In the genomic region with DNA sequence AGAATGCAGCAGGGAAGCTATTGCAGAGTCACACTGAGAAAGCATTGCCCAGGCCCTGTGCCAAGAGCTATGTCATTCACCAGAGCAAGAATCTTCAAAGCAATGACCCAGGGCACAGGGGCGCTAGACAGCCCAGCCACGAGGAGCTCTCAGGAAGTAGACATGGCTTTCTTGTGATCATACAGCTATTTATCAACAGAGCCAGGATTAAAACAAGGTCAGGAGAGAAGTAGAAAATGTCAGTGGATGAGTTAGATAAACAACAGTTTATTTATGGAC, we compare ENCODE assay signal across 10 mouse cellular contexts. TPM values are rescaled to one million over a fixed set of nuclear protein-coding genes. Genes with fewer than 3 reads are reported as not detected.
DNase-seq lines count a peak whose midpoint lies in the region; ATAC-seq and TF ChIP-seq lines count a peak whose summit lies in the region.
"Had no signal": no experiment of that assay in that cellular context is flagged by ENCODE, and none has a peak within 500 bp of the region (broad histone marks: within the 10 kb centered on the region; RNA-seq: fewer than 3 reads in every experiment).

No protein-coding gene starts in this region.

- H3K4me2 ChIP-seq in midbrain, postnatal 0 days (ENCODE audit: low read depth, low read length, poor library complexity, severe bottlenecking) = no peak overlapping the region

- H3K9ac ChIP-seq in midbrain, postnatal 0 days (replicated peaks; ENCODE audit: low read length, poor library complexity, severe bottlenecking) = peak overlapping the region; percentile 29; the same call in 1 of the 2 replicates
- H3K9ac ChIP-seq: liver, embryonic 14.5 days had no signal

- H3K27me3 ChIP-seq in embryonic facial prominence, embryonic 10.5 days (replicated peaks; ENCODE audit: low read depth, poor library complexity, severe bottlenecking) = no peaks in the 10 kb centered on the region
- H3K27me3 ChIP-seq in midbrain, postnatal 0 days (ENCODE audit: insufficient read depth, low read length) = no peaks in the 10 kb centered on the region

- DNase-seq in cerebellum, postnatal 14 days = peak; percentile 74 to 82
- peak; percentile 82 for DNase-seq in 416B (ENCODE audit: low read depth)
- no peak for DNase-seq in embryonic facial prominence, embryonic 10.5 days (ENCODE audit: low spot score)
- DNase-seq in heart, postnatal 4 days = peak; percentile 86
- peak; percentile 77 for DNase-seq in midbrain, postnatal 0 days (ENCODE audit: low spot score)
- DNase-seq in c-Kit-positive CD71-positive TER-119-positive erythroid progenitor cells, embryonic 14.5 days (ENCODE audit: low spot score) = no peak
- no peak for DNase-seq in left cerebral cortex, postnatal 25 days (ENCODE audit: low spot score in 2 of 2)

- TF ChIP-seq CTCF in midbrain, postnatal 0 days (IDR thresholded peaks at IDR 0.05) = 0 out of 2 replicates have a peak, but pooled peaks have one; percentile 1

- peak overlapping the region; percentile 44; the same call in 1 of the 2 replicates for H3K27ac ChIP-seq in embryonic facial prominence, embryonic 10.5 days (replicated peaks)
- peak overlapping the region; percentile 63; the same call in 1 of the 2 replicates for H3K27ac ChIP-seq in midbrain, postnatal 0 days (ENCODE audit: low read depth, low read length)
- H3K27ac ChIP-seq: liver, embryonic 14.5 days had no signal

- ATAC-seq in cerebellum, adult (ENCODE audit: insufficient number of reproducible peaks, low FRiP score, low TSS enrichment) = no peak
- ATAC-seq in midbrain, postnatal 0 days (ENCODE audit: low FRiP score) = no peak

- H3K36me3 ChIP-seq in embryonic facial prominence, embryonic 10.5 days (replicated peaks) = no peaks in the 10 kb centered on the region
- no peaks in the 10 kb centered on the region for H3K36me3 ChIP-seq in midbrain, postnatal 0 days (ENCODE audit: insufficient read depth, low read length)

- peaks cover 42% of the 10 kb centered on the region for H3K4me1 ChIP-seq in embryonic facial prominence, embryonic 10.5 days
- H3K4me1 ChIP-seq in midbrain, postnatal 0 days (ENCODE audit: insufficient read depth, low read length) = peaks cover 10% of the 10 kb centered on the region

- no peak overlapping the region for H3K4me3 ChIP-seq in embryonic facial prominence, embryonic 10.5 days
- H3K4me3 ChIP-seq in midbrain, postnatal 0 days (ENCODE audit: low read depth, low read length) = no peak overlapping the region

- 52% methylated on average over 2 of the region's 2 CpGs for WGBS in embryonic facial prominence, embryonic 10.5 days
- 10% methylated on average over 2 of the region's 2 CpGs for WGBS in midbrain, postnatal 0 days

- H3K9me3 ChIP-seq in embryonic facial prominence, embryonic 10.5 days = no peaks in the 10 kb centered on the region
- H3K9me3 ChIP-seq in midbrain, postnatal 0 days (ENCODE audit: low read length) = no peaks in the 10 kb centered on the region

- intact Hi-C loops in left cerebral cortex, postnatal 25 days (cut with DNase I) = no loop called here

RNA-seq across cellular contexts. Expression of a gene that starts 56.6 kb away (rescaled TPM):
- polyA plus RNA-seq in embryonic facial prominence, embryonic 10.5 days (2016; fragmentation: Nextera tagmentation; extraction: Ambion mirVana) = not detected in 2 replicates
- total RNA-seq in heart, postnatal 4 days (2021) = not detected
- not detected in 2 replicates for total RNA-seq in midbrain, postnatal 0 days (2014; rRNA removed)
- not detected in 2 replicates for polyA plus RNA-seq in midbrain, postnatal 0 days (2015; fragmentation: Nextera tagmentation; extraction: Ambion mirVana)
- total RNA-seq in left cerebral cortex, postnatal 25 days (2021) = not detected
- polyA plus RNA-seq: embryonic facial prominence, embryonic 11.5 days; liver, embryonic 14.5 days had no signal

Comparison
In these comparisons a context has a peak if more than half of its experiments do, and no peak if none do; other contexts are left out.
1. DNase-seq: peak in cerebellum, postnatal 14 days (2 of 2), 416B (single experiment), heart, postnatal 4 days (single experiment) and midbrain, postnatal 0 days (single experiment); none in embryonic facial prominence, embryonic 10.5 days (single experiment), c-Kit-positive CD71-positive TER-119-positive erythroid progenitor cells, embryonic 14.5 days (single experiment) and left cerebral cortex, postnatal 25 days (0 of 2).